Mouse (Mus musculus) layer of hippocampus, postnatal 10 days (tissue): ENCODE results near the gene Cdh13. TPM values are rescaled to one million over a fixed set of nuclear protein-coding genes. Genes with fewer than 3 reads are reported as not detected.
"Not testable (repeated sequence)": the region's sequence is repeated elsewhere in the genome, so short reads cannot be mapped to it uniquely, and the experiment has no call there.

Experiments
- DNase-seq, 2 experiments: peaks; one replicate each; pipeline ENCODE4 v3.0.0; 2021; ENCODE audit warnings: low spot score in 2 of 2
- total RNA-seq, 2 experiments: library from RNA; stranded (reverse); gene quantifications; 2 replicates each; pipeline ENCODE4 v1.2.3; 2021

Gene Cdh13
- total RNA-seq, 2 experiments from 2014 or later = 74.9 to 76.6 TPM

GRCm38 (mm10) chr8:119339546-119339945 is 1056.0 kb downstream of the Cdh13 start:
- no peak for DNase-seq

GRCm38 (mm10) chr8:119343606-119344005 is 1060.1 kb downstream of the Cdh13 start:
- DNase-seq = no peak

GRCm38 (mm10) chr8:119344190-119344856 is 1060.8 kb downstream of the Cdh13 start, which contains the start of gene Hsbp1:
Gene Hsbp1 (plus strand): TSS chr8:119344488.
- DNase-seq = peak; percentile 96

- no peak for DNase-seq
Observed at GRCm38 (mm10) chr8:119345029-119345682, 1061.6 kb downstream of the Cdh13 start.

GRCm38 (mm10) chr8:119345683-119346075 is 1062.1 kb downstream of the Cdh13 start:
- no peak for DNase-seq

GRCm38 (mm10) chr8:119351647-119352046 is 1068.1 kb downstream of the Cdh13 start:
- no peak for DNase-seq

GRCm38 (mm10) chr8:119352977-119353658 is 1069.6 kb downstream of the Cdh13 start:
- no peak for DNase-seq

- no peak for DNase-seq
Observed at GRCm38 (mm10) chr8:119353659-119354023, 1070.1 kb downstream of the Cdh13 start.

- not testable (repeated sequence) for DNase-seq
Observed at GRCm38 (mm10) chr8:119356631-119357030, 1073.1 kb downstream of the Cdh13 start.

- no peak for DNase-seq
Observed at GRCm38 (mm10) chr8:119358175-119358574, 1074.6 kb downstream of the Cdh13 start.

- peak; percentile 64 to 68 for DNase-seq
Observed at GRCm38 (mm10) chr8:119358836-119359235, 1075.3 kb downstream of the Cdh13 start.

- DNase-seq = no peak
Observed at GRCm38 (mm10) chr8:119360686-119361295, 1077.3 kb downstream of the Cdh13 start.
